Mouse (Mus musculus) MEL (cell line): Measurements from ENCODE around the gene Kmt2d.

Source experiments
- BHLHE40 ChIP-seq: IDR thresholded peaks from 2 replicates; pipeline ENCODE4 v1.6.1; 2012; ENCODE audit warnings: low read depth, mild to moderate bottlenecking, inconsistent platforms, low read length, improper control_type of control experiment, borderline replicate concordance
- CHD1 ChIP-seq: IDR thresholded peaks from 2 replicates; pipeline ENCODE4 v1.6.1; 2012; ENCODE audit warnings: low read depth, mild to moderate bottlenecking, inconsistent platforms, low read length, improper control_type of control experiment
- CTCF ChIP-seq, 3 experiments: IDR thresholded peaks in 2 of 3; conservative IDR thresholded peaks in 1 of 3; 2 replicates each; pipeline ENCODE4 v1.5.1; 2011 to 2012; ENCODE audit warnings: low read length in 3 of 3, low read depth in 2 of 3, mild to moderate bottlenecking in 2 of 3, improper control_type of control experiment in 1 of 3, inconsistent platforms in 1 of 3, mixed read lengths in 1 of 3, moderate library complexity in 1 of 3; ENCODE audit not compliant: control insufficient read depth in 1 of 3, insufficient read depth in 1 of 3, poor library complexity in 1 of 3, severe bottlenecking in 1 of 3
- ELF1 ChIP-seq: IDR thresholded peaks from 2 replicates; pipeline ENCODE4 v1.6.1; 2014; ENCODE audit warnings: low read depth, mild to moderate bottlenecking, inconsistent platforms, low read length, improper control_type of control experiment, moderate library complexity
- KAT2A ChIP-seq: conservative IDR thresholded peaks from 2 replicates; pipeline ENCODE4 v1.6.1; 2012; ENCODE audit warnings: low read depth, low read length, improper control_type of control experiment, inconsistent platforms
- MEF2A ChIP-seq: IDR thresholded peaks from 2 replicates; pipeline ENCODE4 v1.6.1; 2014; ENCODE audit warnings: low read depth, mild to moderate bottlenecking, inconsistent platforms, low read length, improper control_type of control experiment; ENCODE audit not compliant: poor library complexity, insufficient replicate concordance, severe bottlenecking; ENCODE audit errors: extremely low read depth
- MXI1 ChIP-seq: IDR thresholded peaks from 2 replicates; pipeline ENCODE4 v1.6.1; 2011; ENCODE audit warnings: mild to moderate bottlenecking, low read depth, low read length, improper control_type of control experiment
- MYB ChIP-seq: IDR thresholded peaks from 2 replicates; pipeline ENCODE4 v1.6.1; 2011; ENCODE audit warnings: mild to moderate bottlenecking, low read depth, low read length, improper control_type of control experiment
- NRF1 ChIP-seq: IDR thresholded peaks from 2 replicates; pipeline ENCODE4 v1.6.1; 2014; ENCODE audit warnings: low read depth, mild to moderate bottlenecking, inconsistent platforms, low read length, improper control_type of control experiment, moderate library complexity; ENCODE audit not compliant: poor library complexity, insufficient read depth, severe bottlenecking
- POLR2A ChIP-seq, 2 experiments: IDR thresholded peaks; 2 replicates each; pipeline ENCODE4 v1.6.1; 2011 to 2012; ENCODE audit warnings: low read length in 2 of 2, mild to moderate bottlenecking in 2 of 2, control low read depth in 1 of 2, improper control_type of control experiment in 1 of 2, low read depth in 1 of 2, moderate library complexity in 1 of 2; ENCODE audit not compliant: control insufficient read depth in 1 of 2, insufficient read depth in 1 of 2, poor library complexity in 1 of 2
- TAL1 ChIP-seq: IDR thresholded peaks from 2 replicates; pipeline ENCODE4 v1.6.1; 2012; ENCODE audit warnings: mild to moderate bottlenecking, inconsistent platforms, low read length, moderate library complexity, mixed read lengths
- TCF12 ChIP-seq: IDR thresholded peaks from 2 replicates; pipeline ENCODE4 v1.6.1; 2014; ENCODE audit warnings: low read depth, mild to moderate bottlenecking, inconsistent platforms, low read length, improper control_type of control experiment, moderate library complexity

- TF ChIP-seq CTCF (IDR thresholded peaks at IDR 0.05 in 2 of 3, conservative IDR thresholded peaks at IDR 0.05 in 1 of 3; ENCODE audit: control insufficient read depth in 1 of 3, insufficient read depth in 1 of 3, low read depth in 2 of 3, low read length in 3 of 3, poor library complexity in 1 of 3, severe bottlenecking in 1 of 3) (no peak), POLR2A (IDR thresholded peaks at IDR 0.05; ENCODE audit: control insufficient read depth in 1 of 2, insufficient read depth in 1 of 2, low read depth in 1 of 2, low read length in 2 of 2, poor library complexity in 1 of 2) (no peak), CHD1 (no peak), NRF1 (no peak), KAT2A (no peak), MEF2A (no peak), MXI1 (no peak), ELF1 (no peak), MYB (no peak), TAL1 (no peak), BHLHE40 (no peak), TCF12 (no peak)
These were observed 81.9 kb downstream of the Kmt2d start for GRCm38 (mm10) chr15:98788972-98789660.
